Mouse (Mus musculus): ENCODE measurements around the gene 2410141K09Rik.

Gene 2410141K09Rik

DNA sequence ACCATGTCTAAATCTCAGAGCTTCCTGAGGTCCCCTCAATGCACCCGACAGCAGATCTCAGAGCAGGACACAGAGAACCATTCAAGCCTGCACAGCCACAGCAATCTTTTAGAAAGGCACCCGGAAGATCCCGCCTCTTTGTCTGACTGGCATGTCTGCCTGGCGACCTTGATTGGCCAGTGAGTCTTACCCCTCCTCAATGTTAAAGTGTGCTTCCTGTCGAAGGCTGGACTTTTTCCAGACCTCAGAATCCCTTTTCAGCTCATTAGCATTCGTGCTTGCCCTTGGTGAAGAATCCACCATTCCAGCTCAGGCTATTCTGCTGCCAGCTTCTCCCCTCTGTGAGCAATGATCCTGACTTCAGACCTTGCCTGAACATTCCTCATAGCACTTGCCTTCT lies at the start of gene 2410141K09Rik:
2410141K09Rik (minus strand) TSS at position 101 of the 400 bp plus-strand sequence.
- in situ Hi-C loops (cut with MboI, MseI), result loop anchor here (5.0 to 25.0 kb wide), 3 partner anchors 149 to 629 kb away; no protein-coding TSS in a partner anchor

DNA sequence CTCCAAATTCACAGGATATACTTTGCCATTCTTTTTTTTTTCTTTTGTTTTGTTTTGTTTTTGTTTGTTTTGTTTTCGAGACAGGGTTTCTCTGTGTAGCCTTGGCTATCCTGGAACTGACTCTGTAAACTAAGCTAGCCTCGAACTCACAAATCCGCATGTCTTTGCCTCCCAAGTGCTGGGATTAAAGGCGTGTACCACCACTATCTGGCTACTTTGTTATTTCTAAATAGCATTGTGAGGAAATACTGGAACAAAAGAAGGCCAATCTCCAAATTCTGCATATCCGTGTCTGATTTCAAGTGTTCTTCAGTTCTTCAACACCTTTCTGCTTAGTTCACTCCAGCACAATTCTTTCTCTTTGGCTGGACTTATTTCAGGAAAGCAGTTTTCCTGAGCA lies 14.1 kb downstream of the 2410141K09Rik start:
- in situ Hi-C loops (cut with MboI, MseI), result loop anchor here in 1 of 2 experiments (10.0 to 25.0 kb wide), 2 partner anchors 615 to 772 kb away; no protein-coding TSS in a partner anchor

DNA sequence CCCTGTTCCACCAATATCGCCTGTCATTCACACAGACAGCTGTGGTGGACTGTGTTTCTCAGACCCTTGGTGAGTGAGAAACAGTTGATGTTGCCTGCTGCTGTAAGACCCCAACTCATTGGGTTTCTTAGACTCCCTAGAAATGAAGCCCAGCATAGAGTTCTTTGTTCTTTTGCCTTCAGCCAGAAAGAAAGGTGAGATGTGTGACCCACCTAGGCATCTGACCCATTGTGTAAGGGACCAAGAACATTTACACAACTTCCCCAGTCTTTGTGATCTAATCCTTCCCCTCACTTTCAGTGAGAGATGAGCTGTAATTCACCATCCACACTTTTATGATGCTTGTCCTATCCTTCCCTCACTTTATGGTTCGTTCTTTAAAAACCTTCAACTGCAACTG lies 26.0 kb downstream of the 2410141K09Rik start:
- in situ Hi-C loops (cut with MboI, MseI), result loop anchor here (5.0 kb wide), 1 partner anchor 297 kb away; no protein-coding TSS in a partner anchor

All from T-helper 17 cell (primary cell).